Comparison of ENCODE assay signal across 9 mouse cellular contexts in the genomic region with DNA sequence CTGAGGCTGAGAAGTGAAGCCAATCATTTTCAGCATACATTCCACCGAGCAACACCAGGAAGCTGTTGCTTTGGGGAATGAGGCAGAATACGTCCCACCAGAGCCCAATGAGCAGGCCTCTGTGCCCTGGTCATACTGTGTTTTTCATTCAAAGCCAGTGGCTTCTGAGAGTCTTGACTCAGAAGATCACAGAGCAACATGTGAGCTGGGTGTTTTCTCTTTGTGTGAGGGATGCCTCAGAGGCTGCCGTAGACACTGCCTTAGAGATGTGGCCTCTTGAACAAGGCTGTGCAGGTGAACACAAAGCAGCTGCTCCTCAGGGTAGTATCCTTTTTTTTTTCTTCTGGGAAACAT.
DNase-seq lines count a peak whose midpoint lies in the region; ATAC-seq lines count a peak whose summit lies in the region.
"Had no signal": no experiment of that assay in that cellular context is flagged by ENCODE, and none has a peak within 500 bp of the region (broad histone marks: within the 10 kb centered on the region; RNA-seq: fewer than 3 reads in every experiment).

No protein-coding gene starts in this region.

- H3K27me3 ChIP-seq in kidney, embryonic 14.5 days (ENCODE audit: control insufficient read depth, insufficient read depth, low read length) = no peaks in the 10 kb centered on the region
- H3K27me3 ChIP-seq in embryonic facial prominence, embryonic 13.5 days = no peaks in the 10 kb centered on the region
- no peaks in the 10 kb centered on the region for H3K27me3 ChIP-seq in hindbrain, embryonic 12.5 days
- no peaks in the 10 kb centered on the region for H3K27me3 ChIP-seq in midbrain, embryonic 14.5 days (ENCODE audit: control insufficient read depth, insufficient read depth, low read length)

- no peak overlapping the region for H3K4me3 ChIP-seq in kidney, embryonic 14.5 days (ENCODE audit: low read length)
- no peak overlapping the region for H3K4me3 ChIP-seq in embryonic facial prominence, embryonic 13.5 days
- H3K4me3 ChIP-seq in hindbrain, embryonic 12.5 days = no peak overlapping the region
- no peak overlapping the region for H3K4me3 ChIP-seq in midbrain, embryonic 14.5 days (replicated peaks; ENCODE audit: low read depth, low read length)

- H3K27ac ChIP-seq in kidney, embryonic 14.5 days (ENCODE audit: low read depth, low read length) = peak overlapping the region; percentile 55; the same call in 1 of the 2 replicates
- peak overlapping the region; percentile 74 for H3K27ac ChIP-seq in embryonic facial prominence, embryonic 13.5 days
- peak overlapping the region; percentile 87 for H3K27ac ChIP-seq in hindbrain, embryonic 12.5 days
- H3K27ac ChIP-seq in midbrain, embryonic 14.5 days (replicated peaks; ENCODE audit: low read depth, low read length) = peak overlapping the region; percentile 88

- no peaks in the 10 kb centered on the region for H3K36me3 ChIP-seq in kidney, embryonic 14.5 days (ENCODE audit: control insufficient read depth, insufficient read depth, low read length)
- H3K36me3 ChIP-seq in embryonic facial prominence, embryonic 13.5 days = 0 out of 2 replicates have a peak, but pooled peaks cover 3% of the 10 kb centered on the region
- H3K36me3 ChIP-seq in hindbrain, embryonic 12.5 days = no peaks in the 10 kb centered on the region
- H3K36me3 ChIP-seq in midbrain, embryonic 14.5 days (ENCODE audit: control insufficient read depth, insufficient read depth, low read length) = no peaks in the 10 kb centered on the region

- whole genome bisulfite sequencing in kidney, embryonic 14.5 days = 26% methylated on average over 3 of the region's 3 CpGs
- 25% methylated on average over 3 of the region's 3 CpGs for WGBS in embryonic facial prominence, embryonic 13.5 days
- WGBS in hindbrain, embryonic 12.5 days = 11% methylated on average over 3 of the region's 3 CpGs
- 6% methylated on average over 3 of the region's 3 CpGs for WGBS in midbrain, embryonic 14.5 days

- peak; percentile 50 for ATAC-seq in kidney, embryonic 14.5 days (ENCODE audit: low FRiP score, low TSS enrichment)
- no peak for ATAC-seq in embryonic facial prominence, embryonic 13.5 days (ENCODE audit: insufficient number of reproducible peaks, insufficient read depth, low FRiP score, low TSS enrichment, low read depth)
- ATAC-seq in hindbrain, embryonic 12.5 days (ENCODE audit: low FRiP score) = no peak
- peak; percentile 36 for ATAC-seq in midbrain, embryonic 14.5 days (ENCODE audit: low FRiP score, low TSS enrichment)

- peaks cover 6% of the 10 kb centered on the region for H3K9me3 ChIP-seq in kidney, embryonic 14.5 days (ENCODE audit: control insufficient read depth, low read length)
- H3K9me3 ChIP-seq in embryonic facial prominence, embryonic 13.5 days = peaks cover 6% of the 10 kb centered on the region; the same call in 1 of the 2 replicates
- H3K9me3 ChIP-seq in hindbrain, embryonic 12.5 days (replicated peaks) = no peaks in the 10 kb centered on the region; the same call in 1 of the 2 replicates
- no peaks in the 10 kb centered on the region for H3K9me3 ChIP-seq in midbrain, embryonic 14.5 days (ENCODE audit: control insufficient read depth, low read length)

- no peak overlapping the region for H3K9ac ChIP-seq in kidney, embryonic 14.5 days (ENCODE audit: low read depth, low read length)
- H3K9ac ChIP-seq in embryonic facial prominence, embryonic 13.5 days = no peak overlapping the region
- H3K9ac ChIP-seq in hindbrain, embryonic 12.5 days = no peak overlapping the region
- H3K9ac ChIP-seq in midbrain, embryonic 14.5 days (replicated peaks; ENCODE audit: low read length) = no peak overlapping the region

- peak overlapping the region; percentile 41; the same call in 1 of the 2 replicates for H3K4me2 ChIP-seq in kidney, embryonic 14.5 days (replicated peaks; ENCODE audit: low read depth, low read length)
- H3K4me2 ChIP-seq in embryonic facial prominence, embryonic 13.5 days = peak overlapping the region; percentile 35
- peak overlapping the region; percentile 34 for H3K4me2 ChIP-seq in hindbrain, embryonic 12.5 days (replicated peaks)
- H3K4me2 ChIP-seq in midbrain, embryonic 14.5 days (ENCODE audit: low read length) = peak overlapping the region; percentile 33

- no peak for DNase-seq in kidney, postnatal 4 days
- DNase-seq in midbrain, embryonic 14.5 days = no peak
- no peak for DNase-seq in frontal cortex, postnatal 10 days (ENCODE audit: low spot score in 2 of 2)
- DNase-seq in frontal cortex, postnatal 14 days (ENCODE audit: low spot score in 2 of 2) = no peak
- DNase-seq in urinary bladder, postnatal 4 days (ENCODE audit: low spot score in 2 of 2) = no peak
- DNase-seq: adrenal gland, adult 2 months had no signal

- H3K4me1 ChIP-seq in kidney, embryonic 14.5 days (ENCODE audit: control insufficient read depth, insufficient read depth, low read length) = peaks cover 11% of the 10 kb centered on the region
- peaks cover 19% of the 10 kb centered on the region for H3K4me1 ChIP-seq in embryonic facial prominence, embryonic 13.5 days
- H3K4me1 ChIP-seq in hindbrain, embryonic 12.5 days = peaks cover 21% of the 10 kb centered on the region
- peaks cover 12% of the 10 kb centered on the region for H3K4me1 ChIP-seq in midbrain, embryonic 14.5 days (ENCODE audit: control insufficient read depth, insufficient read depth, low read length)

Comparison
In these comparisons a context has a peak if more than half of its experiments do, and no peak if none do; other contexts are left out.
1. ATAC-seq: peak in kidney, embryonic 14.5 days (single experiment) and midbrain, embryonic 14.5 days (single experiment); none in embryonic facial prominence, embryonic 13.5 days (single experiment) and hindbrain, embryonic 12.5 days (single experiment).
2. Peak in every context shown above with its lines, with median percentiles within 50 percentile points of each other: H3K27ac ChIP-seq and H3K4me2 ChIP-seq.